Mouse (Mus musculus): Measurements from ENCODE around the gene Creld2. TPM values are rescaled to one million over a fixed set of nuclear protein-coding genes. Genes with fewer than 3 reads are reported as not detected.

Gene Creld2
- polyA plus RNA-seq, 1 experiment from 2014 or later = 81.7 TPM

GRCm38 (mm10) chr15:88844966-88845365 is 25.5 kb downstream of the Creld2 start:
- ATAC-seq (ENCODE audit: low FRiP score) = no peak
- no peak overlapping the region for H3K27ac ChIP-seq (ENCODE audit: low read depth, low read length)
- no peaks in the 10 kb centered on the region for H3K9me3 ChIP-seq (ENCODE audit: control insufficient read depth, low read length)
- no peaks in the 10 kb centered on the region for H3K27me3 ChIP-seq (ENCODE audit: control insufficient read depth, insufficient read depth, low read length)
- no peak for DNase-seq (ENCODE audit: low spot score, missing footprints)
- WGBS = 90% methylated on average over 7 of the region's 7 CpGs
- no peak overlapping the region for H3K4me3 ChIP-seq (ENCODE audit: low read depth, low read length)
- H3K9ac ChIP-seq (ENCODE audit: low read length) = no peak overlapping the region
- no peaks in the 10 kb centered on the region for H3K36me3 ChIP-seq (ENCODE audit: control insufficient read depth, insufficient read depth, low read length)
- no peaks in the 10 kb centered on the region for H3K4me1 ChIP-seq (ENCODE audit: control insufficient read depth, insufficient read depth, low read length)
- no peak overlapping the region for H3K4me2 ChIP-seq

- Histone ChIP-seq H3K9ac (ENCODE audit: low read length) (no peak overlapping the region), H3K4me3 (ENCODE audit: low read depth, low read length) (no peak overlapping the region), H3K4me1 (ENCODE audit: control insufficient read depth, insufficient read depth, low read length) (no peaks in the 10 kb centered on the region), H3K4me2 (no peak overlapping the region), H3K27ac (ENCODE audit: low read depth, low read length) (no peak overlapping the region), H3K27me3 (ENCODE audit: control insufficient read depth, insufficient read depth, low read length) (no peaks in the 10 kb centered on the region), H3K36me3 (ENCODE audit: control insufficient read depth, insufficient read depth, low read length) (no peaks in the 10 kb centered on the region), H3K9me3 (ENCODE audit: control insufficient read depth, low read length) (no peaks in the 10 kb centered on the region)
- ATAC-seq (ENCODE audit: low FRiP score) = no peak
- no peak for DNase-seq (ENCODE audit: low spot score, missing footprints)
- 100% methylated on average over 1 of the region's 1 CpGs for WGBS
These were observed 29.2 kb downstream of the Creld2 start for GRCm38 (mm10) chr15:88848661-88849060.

GRCm38 (mm10) chr15:88849621-88850020 is 30.2 kb downstream of the Creld2 start:
- Histone ChIP-seq H3K9me3 (ENCODE audit: control insufficient read depth, low read length) (no peaks in the 10 kb centered on the region), H3K36me3 (ENCODE audit: control insufficient read depth, insufficient read depth, low read length) (no peaks in the 10 kb centered on the region), H3K4me2 (no peak overlapping the region), H3K27me3 (ENCODE audit: control insufficient read depth, insufficient read depth, low read length) (no peaks in the 10 kb centered on the region), H3K4me3 (ENCODE audit: low read depth, low read length) (no peak overlapping the region), H3K9ac (ENCODE audit: low read length) (no peak overlapping the region), H3K27ac (ENCODE audit: low read depth, low read length) (no peak overlapping the region), H3K4me1 (ENCODE audit: control insufficient read depth, insufficient read depth, low read length) (0 out of 2 replicates have a peak, but pooled peaks cover 3% of the 10 kb centered on the region)
- ATAC-seq (ENCODE audit: low FRiP score) = no peak
- DNase-seq (ENCODE audit: low spot score, missing footprints) = no peak
- WGBS = 87% methylated on average over 2 of the region's 2 CpGs

- ATAC-seq (ENCODE audit: low FRiP score) (no peak), DNase-seq (ENCODE audit: low spot score, missing footprints) (no peak)
- 66% methylated on average over 10 of the region's 10 CpGs for WGBS
- H3K4me1 ChIP-seq (ENCODE audit: control insufficient read depth, insufficient read depth, low read length) = 0 out of 2 replicates have a peak, but pooled peaks cover 3% of the 10 kb centered on the region
- no peak overlapping the region for H3K4me2 ChIP-seq
- no peaks in the 10 kb centered on the region for H3K9me3 ChIP-seq (ENCODE audit: control insufficient read depth, low read length)
- no peaks in the 10 kb centered on the region for H3K27me3 ChIP-seq (ENCODE audit: control insufficient read depth, insufficient read depth, low read length)
- H3K9ac ChIP-seq (ENCODE audit: low read length) = no peak overlapping the region
- no peak overlapping the region for H3K4me3 ChIP-seq (ENCODE audit: low read depth, low read length)
- H3K27ac ChIP-seq (ENCODE audit: low read depth, low read length) = no peak overlapping the region
- H3K36me3 ChIP-seq (ENCODE audit: control insufficient read depth, insufficient read depth, low read length) = no peaks in the 10 kb centered on the region
These were observed 30.8 kb downstream of the Creld2 start for GRCm38 (mm10) chr15:88850146-88850826.

- H3K4me3 ChIP-seq (ENCODE audit: low read depth, low read length) = no peak overlapping the region
- H3K4me2 ChIP-seq = no peak overlapping the region
- no peak overlapping the region for H3K27ac ChIP-seq (ENCODE audit: low read depth, low read length)
- H3K9me3 ChIP-seq (ENCODE audit: control insufficient read depth, low read length) = no peaks in the 10 kb centered on the region
- H3K36me3 ChIP-seq (ENCODE audit: control insufficient read depth, insufficient read depth, low read length) = no peaks in the 10 kb centered on the region
- WGBS = 64% methylated on average over 3 of the region's 3 CpGs
- H3K27me3 ChIP-seq (ENCODE audit: control insufficient read depth, insufficient read depth, low read length) = no peaks in the 10 kb centered on the region
- no peak overlapping the region for H3K9ac ChIP-seq (ENCODE audit: low read length)
- DNase-seq (ENCODE audit: low spot score, missing footprints) (no peak), ATAC-seq (ENCODE audit: low FRiP score) (no peak)
- 0 out of 2 replicates have a peak, but pooled peaks cover 3% of the 10 kb centered on the region for H3K4me1 ChIP-seq (ENCODE audit: control insufficient read depth, insufficient read depth, low read length)
These were observed 31.6 kb downstream of the Creld2 start for GRCm38 (mm10) chr15:88851076-88851475.

- Histone ChIP-seq H3K4me3 (ENCODE audit: low read depth, low read length) (no peak overlapping the region), H3K9me3 (ENCODE audit: control insufficient read depth, low read length) (no peaks in the 10 kb centered on the region), H3K4me1 (ENCODE audit: control insufficient read depth, insufficient read depth, low read length) (0 out of 2 replicates have a peak, but pooled peaks cover 3% of the 10 kb centered on the region), H3K27me3 (ENCODE audit: control insufficient read depth, insufficient read depth, low read length) (no peaks in the 10 kb centered on the region), H3K4me2 (no peak overlapping the region), H3K27ac (ENCODE audit: low read depth, low read length) (no peak overlapping the region), H3K36me3 (ENCODE audit: control insufficient read depth, insufficient read depth, low read length) (no peaks in the 10 kb centered on the region), H3K9ac (ENCODE audit: low read length) (no peak overlapping the region)
- ATAC-seq (ENCODE audit: low FRiP score) = no peak
- DNase-seq (ENCODE audit: low spot score, missing footprints) = no peak
- WGBS = 85% methylated on average over 10 of the region's 10 CpGs
These were observed 32.2 kb downstream of the Creld2 start for GRCm38 (mm10) chr15:88851507-88852149.

- ATAC-seq (ENCODE audit: low FRiP score) (no peak), DNase-seq (ENCODE audit: low spot score, missing footprints) (no peak)
- Histone ChIP-seq H3K4me3 (ENCODE audit: low read depth, low read length) (no peak overlapping the region), H3K36me3 (ENCODE audit: control insufficient read depth, insufficient read depth, low read length) (no peaks in the 10 kb centered on the region), H3K27ac (ENCODE audit: low read depth, low read length) (no peak overlapping the region), H3K4me2 (no peak overlapping the region), H3K27me3 (ENCODE audit: control insufficient read depth, insufficient read depth, low read length) (no peaks in the 10 kb centered on the region), H3K4me1 (ENCODE audit: control insufficient read depth, insufficient read depth, low read length) (0 out of 2 replicates have a peak, but pooled peaks cover 3% of the 10 kb centered on the region), H3K9me3 (ENCODE audit: control insufficient read depth, low read length) (no peaks in the 10 kb centered on the region), H3K9ac (ENCODE audit: low read length) (no peak overlapping the region)
- 91% methylated on average over 9 of the region's 9 CpGs for WGBS
These were observed 33.7 kb downstream of the Creld2 start for GRCm38 (mm10) chr15:88853106-88853505.

- no peaks in the 10 kb centered on the region for H3K36me3 ChIP-seq (ENCODE audit: control insufficient read depth, insufficient read depth, low read length)
- no peak overlapping the region for H3K4me3 ChIP-seq (ENCODE audit: low read depth, low read length)
- 0 out of 2 replicates have a peak, but pooled peaks cover 3% of the 10 kb centered on the region for H3K4me1 ChIP-seq (ENCODE audit: control insufficient read depth, insufficient read depth, low read length)
- DNase-seq (ENCODE audit: low spot score, missing footprints) = no peak
- H3K27ac ChIP-seq (ENCODE audit: low read depth, low read length) = no peak overlapping the region
- H3K9me3 ChIP-seq (ENCODE audit: control insufficient read depth, low read length) = no peaks in the 10 kb centered on the region
- WGBS = 70% methylated on average over 6 of the region's 6 CpGs
- no peak overlapping the region for H3K4me2 ChIP-seq
- H3K27me3 ChIP-seq (ENCODE audit: control insufficient read depth, insufficient read depth, low read length) = no peaks in the 10 kb centered on the region
- no peak overlapping the region for H3K9ac ChIP-seq (ENCODE audit: low read length)
- ATAC-seq (ENCODE audit: low FRiP score) = no peak
These were observed 34.9 kb downstream of the Creld2 start for GRCm38 (mm10) chr15:88854119-88854968.

Measured in midbrain, embryonic 11.5 days (tissue).